Mouse (Mus musculus): ENCODE measurements around the gene Wbp1l.

Gene Wbp1l

GRCm38 (mm10) chr19:46599375-46600256, 732 bp downstream of the Wbp1l start:
- no peak for DNase-seq

- DNase-seq = no peak
Observed at GRCm38 (mm10) chr19:46600371-46600770, 1.5 kb downstream of the Wbp1l start.

GRCm38 (mm10) chr19:46601491-46601890, 2.6 kb downstream of the Wbp1l start:
- no peak for DNase-seq

GRCm38 (mm10) chr19:46602406-46602805, 3.5 kb downstream of the Wbp1l start:
- DNase-seq = no peak

- no peak for DNase-seq
Observed at GRCm38 (mm10) chr19:46606718-46607117, 7.8 kb downstream of the Wbp1l start.

GRCm38 (mm10) chr19:46607424-46607823, 8.5 kb downstream of the Wbp1l start:
- DNase-seq = no peak

- DNase-seq = no peak
Observed at GRCm38 (mm10) chr19:46608158-46608557, 9.3 kb downstream of the Wbp1l start.

GRCm38 (mm10) chr19:46616378-46616777, 17.5 kb downstream of the Wbp1l start:
- DNase-seq = no peak

- DNase-seq = no peak
Observed at GRCm38 (mm10) chr19:46617361-46617760, 18.5 kb downstream of the Wbp1l start.

GRCm38 (mm10) chr19:46618322-46618721, 19.4 kb downstream of the Wbp1l start:
- no peak for DNase-seq

GRCm38 (mm10) chr19:46619001-46619400, 20.1 kb downstream of the Wbp1l start:
- peak; percentile 63 to 77 for DNase-seq

- no peak for DNase-seq
Observed at GRCm38 (mm10) chr19:46619518-46619917, 20.6 kb downstream of the Wbp1l start.

GRCm38 (mm10) chr19:46620016-46620808, 21.3 kb downstream of the Wbp1l start:
- DNase-seq = no peak

GRCm38 (mm10) chr19:46621236-46622183, 22.6 kb downstream of the Wbp1l start:
- no peak for DNase-seq

- DNase-seq = no peak
Observed at GRCm38 (mm10) chr19:46622659-46623193, 23.8 kb downstream of the Wbp1l start.

GRCm38 (mm10) chr19:46623194-46623667, 24.3 kb downstream of the Wbp1l start:
- DNase-seq = no peak

- DNase-seq = peak; percentile 60 to 62
Observed at GRCm38 (mm10) chr19:46623790-46624772, 25.2 kb downstream of the Wbp1l start.

- DNase-seq = no peak
Observed at GRCm38 (mm10) chr19:46625015-46625414, 26.1 kb downstream of the Wbp1l start.

GRCm38 (mm10) chr19:46625519-46625918, 26.6 kb downstream of the Wbp1l start:
- DNase-seq = no peak

- DNase-seq = no peak
Observed at GRCm38 (mm10) chr19:46628403-46628802, 29.5 kb downstream of the Wbp1l start.

- no peak for DNase-seq
Observed at GRCm38 (mm10) chr19:46629807-46630206, 30.9 kb downstream of the Wbp1l start.
